Mouse (Mus musculus) cerebellum, adult 11 months (tissue): ENCODE measurements around the gene Adamts20.

Source experiments
- DNase-seq: peaks from one replicate; pipeline ENCODE4 v3.0.0; 2022

Adamts20 gene

GRCm38 (mm10) chr15:94334586-94334985 lies 130.6 kb downstream of the Adamts20 start:
- DNase-seq = no peak

GRCm38 (mm10) chr15:94326626-94327025 lies 138.6 kb downstream of the Adamts20 start:
- no peak for DNase-seq

GRCm38 (mm10) chr15:94325509-94326181 lies 139.6 kb downstream of the Adamts20 start:
- no peak for DNase-seq

GRCm38 (mm10) chr15:94316171-94316570 lies 149.0 kb downstream of the Adamts20 start:
- DNase-seq = no peak

- DNase-seq = no peak
Observed at GRCm38 (mm10) chr15:94309689-94310088, 155.5 kb downstream of the Adamts20 start.

- DNase-seq = no peak
Observed at GRCm38 (mm10) chr15:94307888-94308287, 157.3 kb downstream of the Adamts20 start.

- no peak for DNase-seq
Observed at GRCm38 (mm10) chr15:94303151-94303550, 162.1 kb downstream of the Adamts20 start.

- no peak for DNase-seq
Observed at GRCm38 (mm10) chr15:94294084-94294483, 171.1 kb downstream of the Adamts20 start.

- no peak for DNase-seq
Observed at GRCm38 (mm10) chr15:94288015-94288414, 177.2 kb downstream of the Adamts20 start.

GRCm38 (mm10) chr15:94287495-94287894 lies 177.7 kb downstream of the Adamts20 start:
- no peak for DNase-seq

GRCm38 (mm10) chr15:94276418-94276817 lies 188.8 kb downstream of the Adamts20 start:
- no peak for DNase-seq

GRCm38 (mm10) chr15:94265630-94266029 lies 199.6 kb downstream of the Adamts20 start:
- DNase-seq = peak; percentile 50

- no peak for DNase-seq
Observed at GRCm38 (mm10) chr15:94264497-94264879, 200.7 kb downstream of the Adamts20 start.

- DNase-seq = peak; percentile 18
Observed at GRCm38 (mm10) chr15:94263866-94264496, 201.2 kb downstream of the Adamts20 start.

- no peak for DNase-seq
Observed at GRCm38 (mm10) chr15:94263241-94263640, 202.0 kb downstream of the Adamts20 start.

- DNase-seq = no peak
Observed at GRCm38 (mm10) chr15:94259497-94259896, 205.7 kb downstream of the Adamts20 start.

GRCm38 (mm10) chr15:94255538-94255937 lies 209.7 kb downstream of the Adamts20 start:
- DNase-seq = peak; percentile 57

- DNase-seq = no peak
Observed at GRCm38 (mm10) chr15:94254861-94255516, 210.2 kb downstream of the Adamts20 start.

- DNase-seq = peak; percentile 73
Observed at GRCm38 (mm10) chr15:94254091-94254860, 210.9 kb downstream of the Adamts20 start.

- no peak for DNase-seq
Observed at GRCm38 (mm10) chr15:94252962-94253712, 212.1 kb downstream of the Adamts20 start.

- no peak for DNase-seq
Observed at GRCm38 (mm10) chr15:94249766-94250165, 215.5 kb downstream of the Adamts20 start.

- DNase-seq = no peak
Observed at GRCm38 (mm10) chr15:94248386-94248785, 216.8 kb downstream of the Adamts20 start.

- DNase-seq = no peak
Observed at GRCm38 (mm10) chr15:94246669-94247068, 218.5 kb downstream of the Adamts20 start.
